In the genomic region with DNA sequence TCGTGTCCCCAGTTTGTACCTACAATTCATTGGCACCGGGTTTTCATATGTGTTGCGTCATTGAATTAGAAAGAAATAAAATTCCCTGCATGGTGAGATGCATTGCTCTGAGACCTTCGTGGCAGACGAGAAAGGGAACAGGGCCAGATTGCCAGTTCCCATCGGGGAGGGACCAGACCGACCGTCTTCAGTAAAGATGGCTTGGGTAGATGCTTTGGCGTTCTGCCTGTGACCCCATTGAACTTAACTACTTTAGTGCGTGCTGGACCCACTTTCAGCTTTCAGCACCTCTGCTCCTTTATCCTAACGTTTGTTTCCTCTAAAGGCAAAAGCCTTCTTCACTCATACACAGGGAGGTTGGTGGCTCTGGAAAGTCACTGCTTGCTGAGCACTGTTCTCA, we compare ENCODE assay signal across 18 mouse cellular contexts.
DNase-seq lines count a peak whose midpoint lies in the region; ATAC-seq lines count a peak whose summit lies in the region.
"Had no signal": no experiment of that assay in that cellular context is flagged by ENCODE, and none has a peak within 500 bp of the region (broad histone marks: within the 10 kb centered on the region; RNA-seq: fewer than 3 reads in every experiment).

No protein-coding gene starts in this region.

- no peak for ATAC-seq in midbrain, embryonic 11.5 days (ENCODE audit: low FRiP score)
- no peak for ATAC-seq in midbrain, embryonic 15.5 days (replicated peaks)
- ATAC-seq: activated CD4-positive, CD25-positive, alpha-beta regulatory T cell, adult 4 months; CD4-positive, CD25-positive, alpha-beta regulatory T cell, adult 4 months; Patski had no signal

- no peak overlapping the region for H3K4me3 ChIP-seq in heart, embryonic 10.5 days
- H3K4me3 ChIP-seq in midbrain, embryonic 11.5 days (ENCODE audit: low read depth, low read length) = no peak overlapping the region
- no peak overlapping the region for H3K4me3 ChIP-seq in midbrain, embryonic 15.5 days

- no peaks in the 10 kb centered on the region for H3K27me3 ChIP-seq in heart, embryonic 10.5 days (ENCODE audit: insufficient read depth, poor library complexity, severe bottlenecking)
- H3K27me3 ChIP-seq in midbrain, embryonic 11.5 days (ENCODE audit: control insufficient read depth, insufficient read depth, low read length) = no peaks in the 10 kb centered on the region
- no peaks in the 10 kb centered on the region for H3K27me3 ChIP-seq in midbrain, embryonic 15.5 days (replicated peaks)

- no peaks in the 10 kb centered on the region for H3K9me3 ChIP-seq in heart, embryonic 10.5 days
- H3K9me3 ChIP-seq in midbrain, embryonic 11.5 days (ENCODE audit: control insufficient read depth, low read length) = no peaks in the 10 kb centered on the region
- no peaks in the 10 kb centered on the region for H3K9me3 ChIP-seq in midbrain, embryonic 15.5 days

- H3K36me3 ChIP-seq in heart, embryonic 10.5 days = no peaks in the 10 kb centered on the region
- H3K36me3 ChIP-seq in midbrain, embryonic 11.5 days (ENCODE audit: control insufficient read depth, insufficient read depth, low read length) = no peaks in the 10 kb centered on the region
- H3K36me3 ChIP-seq in midbrain, embryonic 15.5 days (replicated peaks) = no peaks in the 10 kb centered on the region
- H3K36me3 ChIP-seq: G1E had no signal

- H3K4me1 ChIP-seq in heart, embryonic 10.5 days = no peaks in the 10 kb centered on the region
- no peaks in the 10 kb centered on the region for H3K4me1 ChIP-seq in midbrain, embryonic 11.5 days (ENCODE audit: control insufficient read depth, insufficient read depth, low read length)
- no peaks in the 10 kb centered on the region for H3K4me1 ChIP-seq in midbrain, embryonic 15.5 days

- no peak overlapping the region for H3K9ac ChIP-seq in midbrain, embryonic 11.5 days (ENCODE audit: low read length)
- H3K9ac ChIP-seq in midbrain, embryonic 15.5 days = no peak overlapping the region

- 61% methylated on average over 11 of the region's 11 CpGs for whole genome bisulfite sequencing in heart, embryonic 10.5 days
- 89% methylated on average over 11 of the region's 11 CpGs for WGBS in midbrain, embryonic 11.5 days
- WGBS in midbrain, embryonic 15.5 days = 91% methylated on average over 11 of the region's 11 CpGs

- DNase-seq in heart, adult 11 months = peak; percentile 68
- DNase-seq in heart, embryonic 10.5 days (ENCODE audit: low spot score) = no peak
- peak; percentile 54 for DNase-seq in midbrain, embryonic 11.5 days (ENCODE audit: low spot score, missing footprints)
- DNase-seq: adrenal gland, adult 2 months; adrenal gland, adult 8-10 months; adrenal gland, postnatal 10 days; adrenal gland, postnatal 14 days; adrenal gland, postnatal 25 days; adrenal gland, postnatal 36 days; B cell, adult 2 months; cerebellum, adult 11 months; cerebellum, adult 11-12 months; cerebellum, adult 18-20 months had no signal

- H3K27ac ChIP-seq in heart, embryonic 10.5 days = no peak overlapping the region
- H3K27ac ChIP-seq in midbrain, embryonic 11.5 days (ENCODE audit: low read depth, low read length) = no peak overlapping the region
- no peak overlapping the region for H3K27ac ChIP-seq in midbrain, embryonic 15.5 days

- no peak overlapping the region for H3K4me2 ChIP-seq in midbrain, embryonic 11.5 days
- H3K4me2 ChIP-seq in midbrain, embryonic 15.5 days = no peak overlapping the region
